Mouse (Mus musculus) urinary bladder, postnatal 4 days (tissue): ENCODE data around the gene Tenm2.
A peak's percentile ranks its signal among the peaks of the same experiment; 100 is the strongest.

Experiments used
- DNase-seq, 2 experiments: peaks; one replicate each; pipeline ENCODE4 v3.0.0; 2021 to 2022; ENCODE audit warnings: low spot score in 2 of 2

The Tenm2 gene

DNA sequence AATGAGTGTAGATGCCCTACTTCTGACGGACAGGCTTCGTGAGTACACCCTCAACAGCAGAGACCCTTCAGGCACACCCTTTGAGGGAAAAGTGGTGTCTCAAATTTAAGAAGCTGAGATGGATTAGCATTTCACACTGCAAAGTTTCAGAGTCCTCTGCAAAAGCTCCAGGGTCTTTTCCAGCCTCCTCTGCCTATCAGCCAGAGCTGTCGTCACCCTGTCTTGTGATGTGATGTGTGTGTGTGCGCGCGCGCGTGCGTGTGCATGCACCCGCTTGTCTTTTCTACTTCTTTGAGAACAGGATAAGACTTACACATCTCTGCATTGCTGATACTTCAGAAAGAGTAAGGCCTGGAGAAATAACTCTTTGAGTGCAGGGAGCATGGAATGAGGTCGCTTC is 1179.2 kb downstream of the Tenm2 start:
- no peak for DNase-seq

- DNase-seq, result no peak
Measured at GRCm38 (mm10) chr11:36054323-36054722, 1181.4 kb downstream of the Tenm2 start.

DNA sequence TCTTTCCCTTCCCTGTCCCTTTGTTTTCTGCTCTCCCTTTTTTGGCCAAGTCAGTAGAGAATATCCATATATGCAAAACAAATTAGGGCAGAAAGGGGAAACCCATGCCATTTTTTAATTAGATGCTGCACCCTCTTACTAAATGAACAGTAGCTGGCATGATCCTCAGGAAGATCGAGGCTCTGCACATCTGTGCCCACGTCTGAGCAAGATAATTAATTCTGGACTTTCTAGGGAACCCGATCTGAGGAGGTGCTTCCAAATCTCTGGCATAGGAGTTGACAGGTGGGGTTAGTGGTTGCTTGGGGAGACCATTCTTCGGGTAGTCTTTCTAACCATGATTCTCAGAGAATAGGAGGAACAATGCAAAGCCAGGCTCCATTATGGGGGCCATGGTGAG is 1182.3 kb downstream of the Tenm2 start:
- DNase-seq, result no peak

GRCm38 (mm10) chr11:36052598-36052997 is 1183.2 kb downstream of the Tenm2 start:
- DNase-seq, result no peak

- DNase-seq, result no peak
Measured at GRCm38 (mm10) chr11:36052091-36052490, 1183.7 kb downstream of the Tenm2 start.

DNA sequence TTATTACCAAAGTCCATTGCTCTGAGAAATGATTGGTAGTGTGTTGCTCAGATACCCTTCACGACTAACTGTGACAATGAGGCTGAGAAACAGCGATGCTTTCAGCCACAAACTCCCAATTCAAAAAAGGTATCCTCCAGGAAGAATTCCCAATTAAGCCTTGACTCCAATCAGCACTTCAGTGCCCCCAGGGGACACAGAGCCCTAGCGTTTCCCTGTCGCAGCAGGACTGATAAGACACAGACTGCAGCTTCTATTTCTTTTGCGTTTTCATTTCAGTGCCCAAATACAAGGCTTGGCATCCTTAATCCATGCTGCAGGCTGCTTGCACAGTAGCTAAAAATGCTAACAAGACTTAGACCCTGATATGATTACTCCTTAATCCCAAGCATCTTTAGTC is 1186.2 kb downstream of the Tenm2 start:
- no peak for DNase-seq

- peak in 1 of 2 experiments; percentile 38 for DNase-seq
Measured at GRCm38 (mm10) chr11:36045681-36046276, 1190.0 kb downstream of the Tenm2 start.

- no peak for DNase-seq
Measured at GRCm38 (mm10) chr11:36041411-36041810, 1194.4 kb downstream of the Tenm2 start.

- no peak for DNase-seq
Measured at GRCm38 (mm10) chr11:36040508-36041233, 1195.1 kb downstream of the Tenm2 start.

- no peak for DNase-seq
Measured at GRCm38 (mm10) chr11:36039825-36040224, 1195.9 kb downstream of the Tenm2 start.

DNA sequence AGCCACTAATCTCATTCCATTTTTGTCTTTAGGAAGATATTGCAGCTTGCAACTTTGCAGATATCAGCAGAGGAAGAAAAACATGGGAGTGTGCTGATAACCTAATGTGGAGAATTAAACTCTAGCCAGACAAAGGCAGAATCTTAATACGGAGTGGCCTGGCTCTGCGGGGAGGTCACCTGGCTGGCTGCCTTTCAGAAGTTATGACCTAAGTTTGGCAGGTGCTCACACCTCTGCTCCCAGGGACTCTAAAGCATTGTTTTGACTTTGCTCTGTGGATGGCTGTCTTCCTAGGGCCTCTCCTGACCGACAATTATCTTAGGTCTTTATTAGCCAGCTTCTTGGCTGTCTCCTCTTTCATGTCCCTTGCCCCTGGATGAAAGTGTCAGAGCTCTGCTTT is 1197.4 kb downstream of the Tenm2 start:
- DNase-seq, result no peak

DNA sequence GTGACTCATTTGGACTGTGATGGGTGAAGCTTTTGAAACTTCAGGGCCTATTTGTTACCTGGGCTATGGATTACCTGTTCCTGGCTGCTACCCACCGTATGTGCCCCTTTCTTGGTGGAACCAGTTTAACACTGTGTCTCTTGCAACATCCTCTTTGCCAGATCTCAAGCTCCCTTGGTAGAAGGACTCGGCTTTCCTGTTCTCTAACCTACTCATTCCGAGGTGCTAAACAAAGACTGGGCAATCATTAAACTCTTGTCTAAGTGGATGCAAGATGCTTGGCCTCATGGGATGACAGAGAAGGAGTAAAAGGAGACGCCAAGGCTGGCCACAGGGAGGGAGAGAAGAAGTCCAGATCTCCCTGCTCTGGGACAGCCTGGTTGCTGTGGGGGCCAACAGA is 1198.5 kb downstream of the Tenm2 start:
- DNase-seq, result no peak

DNA sequence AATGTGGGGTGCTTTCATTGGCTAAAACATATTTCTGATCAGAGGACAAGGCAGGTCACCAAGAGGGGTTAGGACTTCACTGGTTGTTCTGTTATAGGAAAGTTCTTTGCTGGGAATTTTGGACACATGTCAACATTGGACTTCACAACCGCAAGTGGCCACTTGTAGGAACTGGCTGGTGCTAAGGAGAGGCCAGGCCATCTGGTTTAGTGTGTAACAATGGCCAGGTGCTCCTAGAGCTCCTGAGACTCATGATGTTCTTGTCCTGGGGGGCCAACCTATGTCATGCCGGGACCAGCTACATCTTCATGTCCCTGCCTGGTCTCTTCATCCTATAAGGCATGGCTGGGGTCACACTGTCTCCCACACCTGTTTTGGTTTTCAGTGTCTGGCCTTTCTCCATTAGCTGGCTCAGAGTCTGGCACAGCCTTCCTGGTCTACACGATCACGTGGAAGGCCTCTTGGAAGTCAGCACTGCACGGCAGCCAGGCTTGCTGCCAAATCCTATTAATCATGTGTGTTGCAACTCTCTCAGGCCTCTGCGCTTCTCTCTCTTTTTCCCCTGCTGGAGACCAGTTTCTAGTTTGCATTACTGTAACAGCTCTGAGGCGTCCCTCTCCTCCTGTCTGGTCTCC is 1199.6 kb downstream of the Tenm2 start:
- peak; percentile 74 to 85 for DNase-seq

- no peak for DNase-seq
Measured at GRCm38 (mm10) chr11:36031751-36032150, 1204.0 kb downstream of the Tenm2 start.

DNA sequence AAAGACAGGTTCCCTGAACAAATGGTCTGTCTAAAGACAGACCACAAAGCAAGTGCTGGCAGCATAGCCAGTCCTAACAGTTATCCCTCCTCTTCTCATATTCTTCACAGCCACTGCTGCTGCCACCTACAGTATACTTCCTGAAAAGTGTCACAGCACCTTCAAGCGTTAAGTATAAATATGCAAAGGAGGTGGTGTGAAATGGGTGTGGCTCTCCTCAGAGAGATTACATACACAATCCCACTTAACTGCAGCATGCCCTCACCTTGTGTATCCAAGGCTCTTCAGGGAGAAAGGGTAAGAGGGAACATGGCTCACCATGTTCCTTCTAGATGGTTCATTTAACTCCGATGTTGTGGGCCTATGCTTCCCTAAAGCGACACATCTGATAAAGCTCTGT is 1215.8 kb downstream of the Tenm2 start:
- DNase-seq, result no peak

DNA sequence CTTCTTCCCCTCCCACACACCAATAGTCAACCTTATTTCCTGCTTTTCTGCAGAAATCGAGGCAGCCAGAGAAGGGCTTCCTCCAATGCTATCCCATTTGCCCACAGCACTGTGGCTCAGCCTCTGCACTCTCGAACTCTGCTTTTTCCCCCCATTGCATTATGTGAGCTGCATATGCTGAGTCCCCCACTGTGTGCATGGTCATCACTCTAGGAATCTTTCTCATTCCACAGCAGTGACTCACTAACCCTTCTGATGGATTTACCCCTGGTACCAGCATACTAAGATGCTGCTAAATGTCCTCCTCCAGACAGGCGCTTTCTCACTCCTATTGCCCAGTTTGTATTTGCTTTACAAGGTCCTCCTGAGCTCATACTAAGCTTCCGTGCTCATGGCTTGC is 1222.6 kb downstream of the Tenm2 start:
- DNase-seq, result no peak

DNA sequence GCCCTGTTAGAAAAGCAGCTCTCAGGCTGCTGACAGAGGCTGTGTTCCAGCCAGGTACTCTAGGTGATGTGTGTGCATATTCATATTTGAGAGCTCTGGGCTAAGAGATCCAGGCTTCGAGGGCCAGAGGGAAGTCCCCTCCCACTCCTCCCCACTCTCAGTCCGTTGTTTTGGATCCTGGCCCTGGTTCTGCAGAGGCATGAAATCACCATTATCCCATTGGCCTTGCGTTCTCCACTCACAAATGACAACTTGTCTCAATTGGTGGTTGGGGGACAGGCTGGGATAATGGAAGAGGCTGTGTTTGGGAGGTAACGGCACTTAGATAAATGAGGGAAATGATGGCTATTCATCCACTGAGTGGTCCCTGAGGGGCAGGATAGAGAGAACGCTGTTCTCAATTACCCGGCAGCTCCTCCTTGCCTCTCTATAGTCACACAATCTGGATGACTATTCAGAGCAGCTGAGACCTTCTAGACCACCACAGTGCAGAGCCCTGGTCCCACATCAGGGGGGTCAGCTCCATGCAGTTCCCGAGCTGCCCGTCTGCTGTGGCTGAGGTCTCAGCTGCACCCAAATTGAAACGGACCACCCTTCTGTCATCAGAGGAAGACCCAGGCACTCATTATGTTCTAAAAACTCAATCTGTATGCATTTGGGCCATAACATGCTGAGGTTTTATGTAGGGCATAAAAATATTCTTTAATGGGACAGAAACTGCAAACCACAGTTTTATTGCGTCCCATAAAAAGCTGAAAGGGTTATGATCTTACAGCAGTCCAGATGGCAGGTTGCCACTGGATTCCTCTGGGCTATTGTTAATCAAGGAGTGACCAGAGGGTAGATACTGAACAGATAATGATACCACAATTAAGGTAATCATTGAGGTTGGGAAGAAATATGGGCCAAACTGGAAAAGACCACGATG is 1226.2 kb downstream of the Tenm2 start:
- DNase-seq, result no peak

- no peak for DNase-seq
Measured at GRCm38 (mm10) chr11:36002900-36003299, 1232.9 kb downstream of the Tenm2 start.

- peak; percentile 76 to 90 for DNase-seq
Measured at GRCm38 (mm10) chr11:36001282-36001970, 1234.3 kb downstream of the Tenm2 start.

DNA sequence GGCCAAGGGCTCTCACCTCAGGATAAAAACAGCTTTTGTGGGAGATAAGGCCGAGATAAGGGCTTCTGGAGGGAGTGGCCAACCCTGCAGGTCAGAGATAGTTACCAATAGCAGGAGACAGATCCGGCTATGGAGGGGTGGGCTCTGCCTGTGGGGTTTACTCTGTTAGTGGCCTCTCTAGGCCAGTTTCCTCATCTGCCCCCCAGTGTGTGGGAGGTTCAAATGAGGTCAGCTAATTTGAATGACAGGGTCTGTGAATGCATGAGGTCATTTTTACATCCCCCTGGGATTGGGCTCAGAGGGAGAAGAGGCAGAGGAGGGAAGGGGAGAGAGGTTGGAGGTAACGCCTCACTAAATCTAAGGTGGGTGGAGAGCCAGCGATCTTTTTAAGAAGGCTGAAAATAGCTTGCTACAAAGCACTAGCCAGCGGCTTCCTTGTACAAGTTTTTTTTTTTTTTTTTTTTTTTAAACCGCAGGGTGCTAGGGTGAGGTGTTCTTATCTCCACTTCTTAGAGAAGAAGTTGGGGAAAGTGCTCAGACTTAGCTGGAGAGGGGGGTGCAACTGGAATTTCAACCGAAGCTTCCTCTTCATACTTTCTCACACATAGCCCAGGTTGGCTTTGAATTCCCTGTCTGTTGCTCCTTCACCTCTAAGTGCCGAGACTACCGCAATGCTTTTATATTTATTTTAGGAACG is 1235.0 kb downstream of the Tenm2 start:
- DNase-seq, result no peak

DNA sequence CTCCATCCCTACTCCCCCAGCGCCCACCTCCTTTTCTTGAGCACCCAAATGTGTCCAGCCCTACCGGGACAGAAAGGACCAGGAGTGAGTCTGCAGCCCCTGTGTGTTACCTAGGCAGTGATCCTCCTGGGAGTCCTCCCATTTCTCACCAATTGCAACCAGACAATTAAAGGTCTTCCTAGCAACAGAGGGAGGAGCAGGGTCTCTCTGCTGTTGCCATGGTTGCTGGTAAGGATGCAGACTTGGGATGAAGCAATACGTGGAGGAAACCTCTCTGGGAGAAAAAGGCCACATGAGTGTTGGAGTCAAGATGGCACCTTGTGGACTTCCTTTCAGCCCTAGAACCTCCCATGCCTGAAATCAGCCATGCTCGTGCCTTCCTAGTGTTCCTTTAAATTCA is 1235.7 kb downstream of the Tenm2 start:
- no peak for DNase-seq
